Mouse (Mus musculus) lung, adult 2 months (tissue): ENCODE results near the gene Edar. TPM values are rescaled to one million over a fixed set of nuclear protein-coding genes. Genes with fewer than 3 reads are reported as not detected.

ENCODE experiments used
- DNase-seq: peaks from one replicate; pipeline ENCODE4 v3.0.0; 2022
- H3K4me1 ChIP-seq: fragments of 200-500 bp; 2 replicates; pipeline ENCODE4 v1.6.1; 2011; ENCODE audit warnings: low read length; ENCODE audit not compliant: control insufficient read depth, insufficient read depth
- H3K4me3 ChIP-seq: fragments of 200-500 bp; replicated peaks from 2 replicates; pipeline ENCODE3; 2011; ENCODE audit warnings: low read depth, mild to moderate bottlenecking, control low read depth, low read length; ENCODE audit errors: extremely low read depth
- CTCF ChIP-seq: fragments of 200-500 bp; IDR thresholded peaks from 2 replicates; pipeline ENCODE4 v1.5.1; 2011; ENCODE audit warnings: mild to moderate bottlenecking, low read length, control low read depth; ENCODE audit not compliant: insufficient read depth
- POLR2A ChIP-seq: fragments of 200-500 bp; IDR thresholded peaks from 2 replicates; pipeline ENCODE4 v1.6.1; 2011; ENCODE audit warnings: low read depth, mild to moderate bottlenecking, control low read depth, low read length, borderline replicate concordance; ENCODE audit errors: extremely low read depth
- WGBS: fragments of 180-500 bp; shearing (Covaris S2); methylation state at CpG from one replicate; pipeline ENCODE4 v1.1.7; 2018; 5-methylcytosine and 5-hydroxymethylcytosine counted together
- polyA plus RNA-seq: library from polyadenylated mRNA; depleted of rRNA; stranded (reverse); fragments of >200 nt; gene quantifications from 2 replicates; pipeline ENCODE4 v1.2.3, GENCODE M21; 2012

The Edar gene
- polyA plus RNA-seq, 1 experiment: 0.85 TPM

DNA sequence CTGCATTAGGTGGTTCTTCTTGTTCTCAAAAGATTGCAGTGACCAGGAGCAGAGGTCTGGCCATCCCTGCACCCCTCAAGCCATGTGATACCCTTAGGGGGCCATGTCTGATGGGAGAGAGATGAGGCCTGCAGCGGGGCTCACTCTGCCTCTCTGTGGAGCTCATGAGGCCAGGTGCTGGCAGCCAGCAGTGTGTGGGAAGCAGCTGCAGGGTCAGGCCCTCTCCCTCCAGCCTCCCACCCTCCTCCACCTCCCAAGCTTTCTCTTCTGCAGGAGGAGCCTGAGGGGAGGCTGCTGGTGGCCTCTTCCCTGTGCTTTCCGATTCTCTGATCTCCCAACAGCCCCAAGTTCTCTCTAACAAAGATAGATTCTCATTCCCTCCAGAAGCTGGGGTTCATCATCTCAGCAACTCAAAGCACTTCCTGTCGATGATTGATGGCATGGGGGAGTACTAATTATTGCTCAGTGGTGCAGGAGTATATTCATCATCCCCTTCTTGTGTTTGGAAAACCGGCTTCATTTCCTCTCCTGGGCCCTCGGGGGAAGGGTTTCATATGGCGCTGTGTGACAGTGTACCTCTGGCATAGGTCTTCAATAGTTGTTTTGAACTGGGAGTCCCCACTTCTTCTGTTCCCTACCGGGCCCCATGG is 38.9 kb downstream of the Edar start:
- DNase-seq: no peak
- no peak overlapping the region for H3K4me3 ChIP-seq
- no peaks in the 10 kb centered on the region for H3K4me1 ChIP-seq
- 49% methylated on average over 7 of the region's 7 CpGs for WGBS
- no peak for TF ChIP-seq POLR2A
- no peak for TF ChIP-seq CTCF

DNA sequence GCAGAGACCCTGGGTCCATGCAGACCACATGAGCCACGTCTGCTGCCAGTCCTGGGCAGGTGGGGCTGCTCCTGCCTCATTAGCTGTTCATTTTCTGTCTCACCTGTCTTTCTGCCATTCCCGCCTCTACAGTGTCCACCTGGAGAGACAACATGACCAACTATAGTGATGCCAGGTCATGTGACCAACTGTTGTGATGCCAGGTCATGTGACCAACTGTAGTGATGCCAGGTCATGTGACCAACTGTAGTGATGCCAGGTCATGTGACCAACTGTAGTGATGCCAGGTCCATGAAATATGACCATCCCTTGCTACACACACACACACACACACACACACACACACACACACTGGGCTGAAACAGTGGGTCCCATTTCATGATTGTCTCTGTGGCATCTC is 41.9 kb downstream of the Edar start:
- Histone ChIP-seq H3K4me1 (no peaks in the 10 kb centered on the region), H3K4me3 (no peak overlapping the region)
- 94% methylated on average over 2 of the region's 2 CpGs for WGBS
- DNase-seq: no peak
- no peak for TF ChIP-seq POLR2A
- no peak for TF ChIP-seq CTCF

DNA sequence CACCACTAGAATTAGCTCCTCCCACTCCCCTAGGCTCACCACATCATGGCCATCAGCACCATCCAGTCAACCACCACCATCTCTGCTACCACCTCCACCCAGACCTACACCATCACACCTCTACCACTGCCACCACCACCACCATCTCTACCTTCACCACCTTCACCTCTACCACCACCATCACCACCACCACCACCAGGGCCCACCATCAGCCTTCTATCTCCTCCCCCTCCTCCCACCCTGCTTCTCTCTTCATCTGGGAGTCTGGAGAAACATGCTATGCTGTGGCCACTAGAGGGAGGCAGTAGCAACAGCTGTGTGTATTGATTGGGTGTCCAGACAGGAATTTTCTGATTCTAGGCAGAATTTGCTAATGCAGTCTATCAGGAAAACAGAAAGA is 47.9 kb downstream of the Edar start:
- no peak for DNase-seq
- Histone ChIP-seq H3K4me1 (no peaks in the 10 kb centered on the region), H3K4me3 (no peak overlapping the region)
- TF ChIP-seq CTCF: peak; percentile 42
- no peak for TF ChIP-seq POLR2A

DNA sequence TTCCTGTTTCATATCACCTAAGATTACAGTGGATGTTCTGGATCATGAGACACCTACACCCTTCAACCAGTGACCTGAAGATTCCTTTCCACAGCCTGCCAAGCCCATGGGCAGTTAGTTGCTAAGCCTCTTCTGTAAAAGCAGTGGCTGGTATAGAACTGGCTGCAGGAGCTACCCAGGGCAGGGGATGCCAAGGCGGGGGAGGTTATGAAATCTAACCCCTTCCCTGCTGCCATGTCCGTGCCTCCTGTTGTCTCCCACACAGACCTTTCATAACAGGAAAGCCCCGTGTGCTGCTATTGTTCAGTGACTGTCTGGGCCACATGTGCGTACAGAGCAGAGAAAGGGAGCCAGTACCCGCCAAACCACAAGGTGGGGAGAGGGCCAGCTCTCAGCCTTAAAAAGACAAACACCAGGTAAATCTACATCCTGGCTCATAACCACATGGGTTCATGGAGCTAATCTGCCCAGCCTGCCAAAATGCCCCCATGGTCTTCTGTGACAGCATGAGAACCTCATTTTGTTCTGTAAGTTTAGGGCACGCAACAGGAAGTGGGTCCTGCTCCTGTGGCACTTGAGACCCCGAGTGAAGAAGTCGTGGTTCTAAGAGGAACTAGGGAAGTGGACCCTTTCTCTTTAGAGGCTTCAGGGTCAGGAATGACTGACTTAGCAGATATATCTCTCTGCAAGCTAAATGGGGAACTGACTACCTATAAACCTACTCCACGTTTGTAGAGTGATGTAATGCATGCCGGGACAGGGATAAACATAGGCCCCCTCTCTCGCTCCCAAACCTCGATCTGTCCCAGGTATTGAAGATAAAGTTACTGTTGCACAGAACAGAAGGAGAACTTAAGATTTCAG is 50.4 kb downstream of the Edar start:
- H3K4me3 ChIP-seq: no peak overlapping the region
- TF ChIP-seq POLR2A: no peak
- TF ChIP-seq CTCF: no peak
- DNase-seq: no peak
- WGBS: 42% methylated on average over 12 of the region's 12 CpGs
- H3K4me1 ChIP-seq: no peaks in the 10 kb centered on the region

DNA sequence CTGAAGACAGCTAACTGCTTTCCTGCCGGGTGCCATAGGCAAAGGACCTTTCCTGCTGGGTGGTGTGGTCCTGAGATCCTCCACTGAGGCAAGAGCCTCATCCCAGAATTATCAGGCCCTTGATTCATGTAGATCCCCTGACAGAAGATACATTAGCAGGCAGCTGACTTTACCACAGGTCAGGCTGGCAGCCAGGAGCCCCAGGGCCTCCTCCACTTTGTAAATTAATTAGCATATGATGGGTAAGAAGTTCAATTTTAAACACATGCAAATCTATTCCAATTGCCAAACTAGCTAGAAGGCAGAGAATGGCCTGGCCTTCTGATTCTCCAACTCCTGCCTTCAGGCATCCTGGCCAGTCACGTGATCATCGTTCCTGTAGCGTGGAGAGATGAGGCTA is 56.2 kb downstream of the Edar start:
- no peak for DNase-seq
- TF ChIP-seq CTCF (no peak), POLR2A (no peak)
- Histone ChIP-seq H3K4me1 (no peaks in the 10 kb centered on the region), H3K4me3 (no peak overlapping the region)
- WGBS: 93% methylated on average over 4 of the region's 4 CpGs

DNA sequence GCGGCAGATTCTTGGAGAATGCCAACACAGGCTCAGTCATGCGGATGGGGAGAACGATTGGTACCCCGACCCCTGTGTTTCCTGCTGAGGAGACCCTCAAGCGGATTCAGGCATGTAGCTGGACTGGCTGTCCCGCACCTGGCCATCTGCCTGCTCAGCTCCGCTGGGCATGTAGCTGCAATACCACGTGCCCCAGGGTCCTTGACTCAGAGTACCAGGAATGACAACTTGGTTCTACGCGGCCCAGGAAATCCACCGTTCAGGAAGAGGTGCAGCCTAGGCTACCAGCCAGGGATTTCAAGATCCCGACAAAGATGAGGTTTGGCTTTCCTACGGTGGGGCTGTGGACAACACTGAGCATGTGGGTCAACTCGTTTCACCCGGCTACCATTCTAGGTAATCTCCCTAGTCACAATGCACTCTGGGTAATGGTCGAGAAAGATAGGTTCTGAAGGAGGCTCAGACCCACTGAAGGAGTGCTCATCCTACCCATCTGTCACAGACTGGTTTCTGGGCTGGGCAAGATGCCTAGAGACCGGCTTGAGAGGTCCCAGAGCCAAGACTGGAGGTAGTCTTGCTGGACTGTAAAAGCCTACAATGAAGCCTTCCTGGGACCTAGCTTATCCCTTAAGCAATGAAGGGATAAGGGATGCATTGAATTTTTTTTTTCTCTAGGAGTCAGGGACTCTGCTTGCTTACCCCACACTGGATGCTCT is 56.8 kb downstream of the Edar start:
- TF ChIP-seq CTCF (no peak), POLR2A (no peak)
- H3K4me1 ChIP-seq: no peaks in the 10 kb centered on the region
- no peak for DNase-seq
- 69% methylated on average over 17 of the region's 17 CpGs for WGBS
- no peak overlapping the region for H3K4me3 ChIP-seq

DNA sequence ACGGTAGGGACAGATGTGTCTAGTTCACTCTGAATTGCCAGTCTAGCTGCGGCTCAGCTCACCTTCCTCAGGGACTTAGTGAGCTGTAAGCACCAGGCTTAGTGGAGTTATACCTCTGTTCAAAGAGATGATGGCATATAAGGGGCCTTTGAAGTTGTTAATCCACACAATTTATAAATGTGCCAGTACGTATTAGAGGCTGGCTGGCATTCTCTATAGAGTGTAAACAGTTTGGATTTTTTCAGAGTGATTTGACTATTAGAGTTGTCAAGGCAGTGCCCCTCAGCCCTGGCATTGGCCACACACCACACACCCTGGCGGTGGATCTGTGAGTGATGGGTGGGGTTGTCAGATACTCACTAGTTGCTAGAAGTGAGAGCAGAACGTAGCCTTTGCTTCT is 58.9 kb downstream of the Edar start:
- WGBS: 81% methylated on average over 5 of the region's 5 CpGs
- no peak for DNase-seq
- Histone ChIP-seq H3K4me1 (no peaks in the 10 kb centered on the region), H3K4me3 (no peak overlapping the region)
- no peak for TF ChIP-seq CTCF
- no peak for TF ChIP-seq POLR2A

DNA sequence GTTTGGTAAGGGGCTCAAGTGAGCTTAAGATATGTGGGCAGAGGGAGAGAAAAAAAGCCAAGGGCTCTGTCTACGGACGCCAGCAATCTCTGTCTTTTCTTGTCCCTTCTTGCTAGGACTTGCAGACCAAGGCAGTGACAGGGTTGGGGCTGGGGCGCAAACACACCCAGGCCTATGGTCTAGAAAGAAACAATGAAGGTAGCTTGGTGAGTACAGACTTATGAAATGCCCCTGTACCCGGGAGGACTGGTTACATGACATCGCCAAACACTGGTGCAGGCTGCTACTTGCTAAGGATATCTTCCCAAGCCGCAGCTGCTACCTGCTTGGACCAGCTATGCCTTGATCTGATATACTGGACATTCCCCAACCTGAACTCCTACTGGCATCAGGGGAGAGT is 60.9 kb downstream of the Edar start:
- H3K4me3 ChIP-seq: no peak overlapping the region
- no peak for DNase-seq
- 92% methylated on average over 6 of the region's 6 CpGs for WGBS
- no peak for TF ChIP-seq POLR2A
- no peaks in the 10 kb centered on the region for H3K4me1 ChIP-seq

DNA sequence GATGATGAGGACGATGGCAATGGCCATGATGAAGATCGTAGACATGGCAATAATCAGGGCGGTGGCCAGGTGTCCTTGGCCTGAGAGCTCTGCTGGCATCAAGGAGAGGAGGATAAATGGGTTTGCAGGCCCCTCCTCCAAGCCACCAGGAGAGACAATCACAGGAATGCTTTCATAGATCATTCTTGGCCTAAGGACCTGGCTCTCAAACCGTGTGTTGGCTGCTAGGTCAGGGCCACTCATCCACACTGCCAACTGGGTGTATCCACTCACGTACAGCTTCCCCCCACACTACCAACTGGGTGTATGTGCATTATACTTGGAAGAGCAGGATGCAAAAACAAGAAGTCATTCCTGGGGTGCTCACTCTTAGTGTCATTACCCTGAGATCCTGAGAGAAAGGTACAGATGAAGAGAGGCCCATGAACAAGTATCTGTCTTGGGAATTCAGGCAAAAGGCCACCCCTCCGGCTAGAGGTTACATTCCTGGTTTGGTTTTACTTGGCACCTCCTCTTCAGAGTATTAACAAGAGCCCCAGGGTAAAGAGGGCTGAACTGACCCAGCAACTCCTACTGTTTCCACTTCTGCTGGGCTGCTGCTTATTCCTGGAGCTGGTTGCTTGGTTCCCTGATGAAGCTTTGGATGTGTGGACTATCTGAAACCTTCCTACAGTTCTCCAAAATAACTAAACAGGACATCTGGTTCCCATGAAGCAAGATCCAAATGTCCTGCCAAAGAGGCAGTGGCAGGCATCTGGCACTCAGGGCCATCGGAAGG is 64.8 kb downstream of the Edar start:
- H3K4me1 ChIP-seq: peaks cover 5% of the 10 kb centered on the region
- TF ChIP-seq CTCF (no peak), POLR2A (no peak)
- DNase-seq: peak; percentile 20
- H3K4me3 ChIP-seq: no peak overlapping the region
- WGBS: 65% methylated on average over 7 of the region's 7 CpGs
